Mouse (Mus musculus) T-cell, adult 2 months (primary cell): ENCODE measurements at regions not wholly inside any gene's neighbourhood (a gene's known extent, or its start where the extent isn't known, plus 50 kb on each side); places are given as distances from the start of the nearest gene placed in this dataset.
A peak's percentile ranks its signal among the peaks of the same experiment; 100 is the strongest.

Experiments used
- DNase-seq: peaks from one replicate; pipeline ENCODE4 v3.0.0; 2022; ENCODE audit warnings: low spot score

DNA sequence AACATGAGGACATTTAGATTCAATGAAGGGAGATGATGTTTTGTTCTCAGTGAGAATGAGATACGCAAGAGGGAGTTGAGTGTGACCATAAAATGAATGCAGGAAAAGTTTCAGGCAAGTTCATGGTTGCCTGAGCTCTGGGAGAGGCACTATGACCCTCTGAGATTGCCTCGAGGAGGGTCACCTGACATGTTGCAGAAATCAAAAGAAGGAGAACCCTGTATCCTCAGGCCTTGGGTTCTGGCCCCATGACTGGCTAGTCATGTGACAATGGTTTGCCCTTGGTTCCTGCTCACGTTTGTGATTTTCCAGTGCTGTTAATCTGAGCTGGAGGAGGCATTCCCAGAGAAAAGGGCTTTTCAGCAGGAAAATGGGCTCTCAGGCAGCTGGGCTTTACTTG, 98.9 kb downstream of the Mab21l3 start:
- no peak for DNase-seq

DNA sequence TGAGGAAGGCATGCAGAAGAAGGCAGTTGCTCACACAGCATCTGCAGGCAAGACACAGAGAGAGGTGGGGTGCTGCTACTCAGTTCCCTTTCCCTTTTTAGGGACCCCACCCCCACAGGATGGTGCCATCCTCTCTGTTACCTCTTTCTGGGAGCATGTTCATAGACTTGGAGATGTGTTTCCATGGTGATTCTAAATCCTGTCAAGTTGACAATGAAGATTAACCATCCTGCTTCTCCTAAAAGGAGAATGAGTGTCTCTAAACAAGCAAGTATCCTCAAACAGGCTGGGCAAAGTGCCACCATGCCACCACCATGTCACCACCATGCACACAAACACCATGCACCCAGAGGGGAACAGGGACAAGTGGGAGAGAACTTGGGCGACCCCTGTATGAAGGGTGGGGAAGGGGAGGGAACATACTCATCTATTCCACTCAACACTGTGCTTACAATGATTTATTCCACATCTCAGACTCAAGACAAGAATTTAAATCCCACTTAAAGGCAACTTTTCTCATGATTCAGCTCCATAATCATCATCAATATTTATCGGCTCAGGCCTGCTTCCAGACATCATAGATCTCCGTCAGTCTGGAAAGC, 99.6 kb downstream of the Mab21l3 start:
- no peak for DNase-seq

DNA sequence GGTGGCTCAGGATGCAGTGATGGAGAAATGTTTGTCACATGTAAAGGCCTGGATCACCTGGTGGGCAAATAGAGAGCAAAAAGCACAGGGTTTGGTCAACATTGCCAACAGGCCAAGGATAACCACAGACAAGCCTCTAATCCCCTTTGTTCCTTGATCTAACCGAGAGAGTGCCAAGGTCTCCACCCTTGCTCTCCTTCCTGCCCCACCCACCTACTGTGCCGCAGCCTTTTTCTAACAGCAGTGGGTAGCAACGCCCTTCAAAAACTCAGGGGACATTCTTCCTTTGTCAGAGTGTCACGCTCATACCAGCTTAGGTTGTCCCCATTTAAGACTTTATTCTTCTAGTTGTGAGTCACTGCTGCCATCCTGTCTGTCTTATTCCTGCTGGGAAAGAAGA, 100.6 kb downstream of the Mab21l3 start:
- peak; percentile 61 for DNase-seq

DNA sequence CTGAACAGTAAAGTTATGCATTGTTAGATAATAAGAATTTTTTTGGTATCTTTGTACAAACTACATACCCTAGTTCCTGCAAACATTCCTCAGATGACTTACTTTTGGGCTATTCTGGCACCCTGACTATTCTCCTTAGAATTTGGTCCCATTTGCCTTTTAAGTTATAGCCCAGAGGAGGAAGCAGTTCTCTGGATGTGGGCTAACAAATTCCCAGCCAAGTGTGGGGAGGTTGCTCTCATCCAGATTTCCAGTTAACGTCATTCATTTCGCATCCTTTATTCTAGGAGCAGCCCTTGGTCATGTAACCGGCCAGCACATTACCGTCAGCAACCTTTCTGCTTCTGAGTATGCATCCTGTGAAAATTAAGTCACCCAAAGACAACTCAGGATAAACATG, 107.9 kb downstream of the Mab21l3 start:
- no peak for DNase-seq

DNA sequence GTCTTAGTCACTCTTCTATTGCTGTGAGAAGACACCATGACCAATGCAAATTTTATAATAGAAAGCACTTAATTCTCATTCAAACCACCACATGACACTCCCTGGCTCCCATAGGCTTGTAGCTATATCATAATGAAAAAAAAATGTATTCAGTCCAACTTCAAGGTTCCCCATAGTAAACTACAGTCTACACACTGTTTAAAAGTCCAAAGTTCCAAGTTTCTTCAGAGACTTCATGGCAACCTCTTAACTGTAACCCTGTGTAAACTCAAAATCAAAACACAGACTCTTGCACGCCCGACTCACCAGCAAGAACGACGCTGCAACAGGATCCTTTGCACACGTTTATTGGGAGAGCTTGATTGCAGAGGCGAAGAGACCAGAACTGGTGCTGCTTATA, 111.6 kb downstream of the Mab21l3 start:
- DNase-seq: no peak

- no peak for DNase-seq
Observed at GRCm38 (mm10) chr3:101729044-101729443, 119.7 kb downstream of the Mab21l3 start.

GRCm38 (mm10) chr3:101722926-101723325, 118.4 kb upstream of the Atp1a1 start:
- no peak for DNase-seq

DNA sequence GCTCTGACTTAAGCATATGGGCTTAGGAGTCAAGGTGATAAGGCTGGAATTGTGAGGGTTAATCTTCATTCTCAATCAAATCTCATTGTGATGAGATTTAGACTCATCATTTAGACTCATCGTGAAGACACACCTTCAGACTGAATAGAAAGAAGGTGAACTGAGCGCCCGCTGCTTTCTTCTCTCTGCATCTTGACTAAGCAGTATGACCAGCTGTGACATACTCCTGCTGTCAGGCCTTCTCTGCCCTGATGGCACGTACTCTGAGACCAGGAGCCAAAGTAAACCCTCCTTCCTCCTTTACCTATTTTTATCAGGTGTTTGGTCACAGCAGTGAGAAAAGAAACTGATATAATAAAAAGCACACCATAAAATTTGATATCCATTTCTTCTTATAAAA, 117.5 kb upstream of the Atp1a1 start:
- no peak for DNase-seq

GRCm38 (mm10) chr3:101715416-101715815, 110.9 kb upstream of the Atp1a1 start:
- no peak for DNase-seq

DNA sequence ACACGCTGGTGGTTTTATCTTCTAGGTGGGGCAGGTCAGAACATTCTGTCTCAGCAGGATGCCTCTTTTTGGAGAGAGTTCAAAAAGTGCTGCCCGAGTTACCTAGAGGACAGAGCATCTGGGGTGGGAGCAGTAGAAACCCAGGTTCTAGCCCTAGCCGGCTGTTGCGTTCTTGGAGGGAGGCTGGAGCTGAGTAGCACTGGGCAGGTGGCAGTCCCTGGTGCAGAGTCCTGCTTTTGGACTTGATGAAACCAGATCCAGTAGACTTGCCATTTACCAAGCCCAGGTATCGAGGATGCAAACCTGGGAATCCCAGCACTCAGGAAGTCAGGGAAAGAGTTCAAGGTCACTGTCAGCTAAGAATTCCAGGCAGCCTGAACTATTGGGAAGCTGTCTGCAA, 110.3 kb upstream of the Atp1a1 start:
- DNase-seq: no peak

GRCm38 (mm10) chr3:101713669-101714068, 109.2 kb upstream of the Atp1a1 start:
- no peak for DNase-seq

- no peak for DNase-seq
Observed at GRCm38 (mm10) chr3:101713138-101713638, 108.7 kb upstream of the Atp1a1 start.

- DNase-seq: no peak
Observed at GRCm38 (mm10) chr3:101712666-101713065, 108.2 kb upstream of the Atp1a1 start.

- no peak for DNase-seq
Observed at GRCm38 (mm10) chr3:101711594-101712171, 107.2 kb upstream of the Atp1a1 start.

DNA sequence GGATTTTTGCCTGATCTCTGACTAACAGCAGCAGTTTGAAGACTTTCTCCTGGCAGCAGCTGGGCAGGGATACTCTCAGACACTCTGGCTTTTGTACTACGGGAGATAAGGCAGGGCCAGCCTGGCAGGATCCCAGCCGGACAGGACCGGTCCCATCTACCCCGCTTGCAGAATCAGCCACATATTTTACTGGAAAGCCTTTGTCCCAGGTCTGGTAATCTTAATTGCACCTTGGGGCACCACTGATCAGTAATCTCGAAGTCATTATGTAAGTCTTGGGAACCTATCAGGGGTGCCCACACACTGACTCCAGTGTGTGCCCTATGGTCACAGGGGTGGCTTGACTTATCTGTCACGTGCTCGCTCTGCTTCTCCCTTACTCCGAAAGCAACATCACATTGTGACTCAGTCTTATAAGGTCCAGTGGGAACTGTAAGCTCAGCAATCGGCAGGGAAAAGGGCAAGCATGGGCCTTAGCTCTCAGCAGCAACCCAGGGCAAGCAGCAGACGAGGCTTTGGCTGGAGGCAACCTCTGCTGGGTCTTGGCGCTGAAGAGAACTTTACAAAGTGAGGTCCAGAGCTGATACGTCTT, 105.0 kb upstream of the Atp1a1 start:
- DNase-seq: no peak

DNA sequence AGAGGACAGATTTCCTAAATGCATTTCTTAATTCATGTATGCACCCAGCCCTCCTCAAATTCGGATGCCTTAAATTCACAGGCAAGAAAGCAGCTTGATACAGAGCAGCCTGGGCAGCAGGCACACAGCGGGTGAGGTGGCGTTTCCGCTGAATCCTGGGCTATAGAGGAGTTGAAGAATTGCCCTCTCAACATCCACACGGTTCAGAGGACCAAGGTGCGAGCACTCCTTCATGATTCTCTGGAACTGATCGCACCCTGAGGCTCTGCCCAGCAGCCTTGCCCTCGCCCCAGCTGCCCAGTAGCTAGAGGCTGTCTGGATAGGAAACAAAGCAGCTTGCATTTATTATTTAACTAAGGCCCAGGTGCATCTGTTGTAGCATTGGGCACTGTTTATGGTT, 104.3 kb upstream of the Atp1a1 start:
- DNase-seq: no peak

DNA sequence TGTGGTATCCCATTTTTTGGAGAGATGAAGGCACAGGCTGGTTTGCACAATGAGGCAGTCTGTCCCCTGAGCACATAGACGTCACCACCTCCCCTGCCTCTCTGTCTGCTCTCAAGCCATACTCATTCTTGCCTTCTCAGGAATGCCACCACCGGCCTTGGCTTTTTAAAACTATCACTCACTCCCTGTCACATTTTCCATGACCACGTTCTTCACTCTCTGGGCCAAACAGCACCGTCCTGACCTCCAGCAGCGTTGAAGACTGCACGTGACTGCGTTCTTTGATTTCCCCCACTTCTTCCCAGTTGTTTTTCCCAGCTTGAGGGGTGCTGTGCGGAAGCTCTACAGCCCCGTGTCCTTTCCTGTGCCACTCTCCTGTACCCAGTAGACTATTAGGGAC, 100.4 kb upstream of the Atp1a1 start:
- no peak for DNase-seq

GRCm38 (mm10) chr3:101704326-101704725, 99.8 kb upstream of the Atp1a1 start:
- DNase-seq: no peak

DNA sequence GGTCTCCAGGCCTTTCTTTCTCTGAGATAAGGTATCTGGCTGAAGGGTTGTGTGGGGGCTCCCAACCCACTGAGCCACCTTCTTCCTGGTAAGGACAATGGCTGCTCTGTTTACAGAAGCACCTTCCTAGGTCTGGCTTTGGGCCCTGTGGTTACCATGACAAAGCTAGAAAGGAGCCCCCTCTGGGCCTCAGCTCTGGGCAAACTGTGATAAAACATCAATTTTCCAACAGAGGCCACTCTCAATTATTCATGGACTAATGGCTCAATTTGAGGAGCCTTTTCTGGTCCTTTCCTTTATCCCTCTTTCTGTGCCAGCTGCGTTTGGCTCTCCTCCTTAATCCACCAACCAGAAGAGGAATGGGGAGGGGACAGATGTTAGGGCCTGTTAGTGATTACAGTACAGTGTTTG, 97.3 kb upstream of the Atp1a1 start:
- no peak for DNase-seq

DNA sequence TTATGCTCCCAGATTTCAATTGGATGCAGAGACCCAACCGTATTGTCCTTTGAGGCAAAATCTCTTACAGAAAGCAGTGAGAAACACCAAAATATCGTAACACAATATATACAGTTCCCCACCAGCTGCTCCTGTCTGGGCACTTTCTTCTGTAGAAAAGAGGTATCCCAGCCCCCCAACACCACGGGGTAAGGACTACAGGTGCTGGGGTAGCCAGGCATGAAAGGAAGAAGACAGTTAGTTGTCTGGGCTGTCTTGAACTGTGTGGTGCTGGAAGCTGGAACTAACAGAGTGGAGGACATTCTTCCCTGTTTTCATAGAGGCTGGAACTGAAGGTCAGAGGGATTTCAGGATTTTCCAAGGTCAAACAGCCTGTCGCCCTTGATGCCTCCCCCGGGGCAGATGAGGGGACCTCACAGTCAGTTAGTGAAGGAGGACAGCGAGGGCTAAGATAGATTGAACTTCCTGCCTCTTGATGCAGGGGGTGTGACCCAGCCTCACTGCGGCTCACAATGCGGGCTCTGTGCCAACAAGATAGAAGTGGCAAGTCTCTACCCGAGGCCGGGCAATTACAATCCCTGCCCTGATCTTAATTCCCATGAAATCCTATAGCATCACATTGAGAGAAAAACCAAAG, 96.6 kb upstream of the Atp1a1 start:
- DNase-seq: peak; percentile 69

DNA sequence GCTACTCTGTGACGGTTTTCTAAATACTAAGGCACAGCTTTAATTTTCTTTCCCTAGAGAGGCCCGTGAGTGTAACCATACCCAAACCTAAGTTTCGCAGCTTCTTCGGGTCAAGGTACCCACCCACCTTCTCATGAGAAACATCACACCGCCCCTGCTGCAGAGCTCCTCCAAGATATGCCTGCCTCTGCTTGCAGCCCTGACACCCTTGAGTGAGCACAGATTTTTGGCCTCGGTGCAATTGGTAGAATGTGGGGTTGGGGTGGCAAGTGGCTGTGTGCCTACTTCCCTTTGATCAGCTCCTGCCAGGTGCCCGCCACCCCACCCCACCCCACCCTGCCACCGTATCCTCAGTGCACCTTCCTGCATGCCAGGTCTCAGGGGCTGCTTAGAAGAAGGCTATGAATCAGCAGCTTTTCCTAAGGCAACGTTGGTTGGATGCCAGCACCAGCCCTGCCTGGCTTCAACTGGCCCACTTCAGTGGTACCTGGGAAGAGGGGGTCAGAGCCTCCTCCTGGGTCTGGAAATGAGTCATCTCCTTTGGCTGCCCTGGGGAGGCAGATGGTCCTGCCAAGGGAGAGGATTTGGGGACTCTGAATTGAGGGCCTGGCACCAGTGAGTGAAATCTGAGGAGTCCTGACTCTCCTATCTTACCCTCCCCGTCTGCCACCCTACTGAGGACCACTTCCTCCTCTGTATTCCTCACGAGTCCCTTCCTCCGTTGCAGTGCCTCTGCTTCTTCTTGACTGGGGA, 95.6 kb upstream of the Atp1a1 start:
- no peak for DNase-seq

GRCm38 (mm10) chr3:101696832-101697231, 92.3 kb upstream of the Atp1a1 start:
- no peak for DNase-seq

- no peak for DNase-seq
Observed at GRCm38 (mm10) chr3:101694311-101694710, 89.8 kb upstream of the Atp1a1 start.
